Mouse (Mus musculus) small intestine, adult 10 weeks (tissue): ENCODE data around the gene Cish. TPM values are rescaled to one million over a fixed set of nuclear protein-coding genes. Genes with fewer than 3 reads are reported as not detected.

ENCODE experiments used
- polyA plus RNA-seq: library from polyadenylated mRNA; stranded (reverse); fragments of 350-450 nt; fragmentation: Illumina TruSeq; extraction: RNeasy Lipid Tissue Mini Kit (QIAGEN cat#74804); gene quantifications from one replicate; pipeline ENCODE4 v1.2.3, GENCODE M21; 2014; ENCODE audit warnings: low replicate concordance

Cish gene
- polyA plus RNA-seq: 1.7 TPM

DNA sequence AAGGTAGTCTGAATTCAATTTTAAA, at the start of gene Cish:
Gene Cish (plus strand): TSS at position 11 of the 25 bp plus-strand sequence.

DNA sequence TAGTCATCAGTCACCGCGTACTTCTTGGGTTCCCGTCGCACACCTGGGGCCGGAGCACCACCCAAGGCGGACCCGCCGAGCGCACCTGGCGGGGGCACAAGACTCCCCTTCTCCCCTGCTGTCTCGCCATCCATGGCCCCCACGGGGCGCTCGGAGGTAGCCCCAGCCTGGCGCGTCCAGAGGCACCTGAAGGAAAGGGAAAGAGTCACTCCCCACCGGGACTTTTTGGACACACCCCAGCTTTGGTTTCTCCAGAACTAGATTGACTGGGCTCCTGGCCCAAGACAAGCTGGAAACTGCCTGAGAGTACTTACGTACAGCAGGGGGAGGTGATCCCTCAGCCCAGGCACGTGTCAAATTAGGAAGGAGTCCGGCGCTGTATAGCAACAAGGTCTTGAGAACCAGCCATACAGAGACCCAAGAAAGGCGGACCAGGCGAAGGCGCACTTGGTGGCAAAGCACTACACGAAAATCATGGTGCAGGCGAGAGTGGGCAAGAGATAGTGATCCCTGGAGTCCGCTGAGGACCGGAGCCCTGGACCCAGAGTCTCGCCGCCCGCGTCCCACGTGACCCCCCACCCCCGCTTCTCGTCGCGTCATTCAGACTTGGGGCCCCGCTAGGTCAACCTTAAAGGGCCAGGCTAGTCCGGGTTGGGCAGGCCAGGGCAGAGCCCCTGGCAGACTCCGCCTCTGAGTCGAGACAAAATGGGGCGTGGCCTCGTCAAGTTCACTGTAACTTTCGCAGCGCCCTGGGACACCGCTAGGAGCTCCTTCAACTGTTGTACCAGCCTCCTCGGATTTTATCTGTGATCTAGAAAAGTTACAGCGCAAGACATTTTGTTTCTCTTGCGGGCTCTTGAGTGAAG, 6.4 kb upstream of the Cish start, which contains the start of gene Mapkapk3:
Gene Mapkapk3 (minus strand): TSS at position 667 of the 866 bp plus-strand sequence.

DNA sequence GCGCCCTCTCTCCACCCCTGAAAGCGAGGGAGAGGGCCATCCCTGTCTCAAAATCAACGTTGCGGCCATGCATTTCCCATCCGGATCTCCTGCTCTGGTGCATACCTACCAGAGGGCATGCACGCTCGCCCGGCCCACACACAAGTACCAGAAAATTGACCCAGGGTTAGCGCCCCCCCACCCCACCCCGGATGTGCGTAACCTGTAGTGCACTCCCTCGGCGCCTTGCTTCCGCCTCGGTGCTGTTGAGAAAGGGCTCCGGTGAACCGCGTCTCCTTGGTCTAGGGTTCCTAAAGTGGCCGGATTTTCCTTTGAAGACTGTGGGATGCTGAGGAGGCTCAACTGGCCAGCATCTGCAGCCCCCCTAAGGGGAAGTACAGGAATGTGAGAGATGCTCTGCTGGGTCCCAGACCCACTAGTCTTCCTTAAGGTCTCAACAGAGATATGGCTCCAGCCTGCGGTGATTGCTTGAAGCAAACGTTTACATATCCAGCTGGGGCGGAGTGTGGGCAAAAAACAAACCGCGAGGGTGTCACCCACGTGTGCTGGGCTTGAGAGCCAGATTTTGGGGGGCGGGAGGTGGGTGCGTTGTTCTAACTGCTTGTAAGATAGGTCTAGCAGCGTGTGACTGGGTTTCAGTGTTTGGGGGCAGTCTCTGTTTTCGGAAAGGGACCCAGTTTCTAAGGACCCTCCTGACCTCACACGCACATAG, 42.5 kb downstream of the Cish start, which contains the start of gene Hemk1:
Gene Hemk1 (minus strand): TSS at position 179 of the 712 bp plus-strand sequence.

GRCm38 (mm10) chr9:107340267-107340859, 44.5 kb downstream of the Cish start, which contains the start of gene 6430571L13Rik:
6430571L13Rik (plus strand) TSS chr9:107340602.

Other genes starting within 250 kb of the Cish start
- 1.4 TPM for gene Dock3, start 64.1 kb upstream of the Cish start, polyA plus RNA-seq
- 5.2 TPM for gene Mapkapk3, start 6.1 kb upstream of the Cish start, polyA plus RNA-seq
- gene Hemk1, start 42.3 kb downstream of the Cish start, polyA plus RNA-seq: 0.74 TPM
- gene 6430571L13Rik, start 44.6 kb downstream of the Cish start, polyA plus RNA-seq: not detected
- gene Cacna2d2, start 103.6 kb downstream of the Cish start, polyA plus RNA-seq: not detected
- not detected for gene Tmem115, start 237.9 kb downstream of the Cish start, polyA plus RNA-seq
- 0.93 TPM for gene Cyb561d2, start 246.2 kb downstream of the Cish start, polyA plus RNA-seq
- 0.78 TPM for gene Nprl2, start 246.2 kb downstream of the Cish start, polyA plus RNA-seq